Mouse (Mus musculus): ENCODE data around the gene Trmt44. TPM values are rescaled to one million over a fixed set of nuclear protein-coding genes. Genes with fewer than 3 reads are reported as not detected.

Trmt44 gene
- polyA plus RNA-seq, 1 experiment from 2014 or later: 8.8 TPM

GRCm38 (mm10) chr5:35583221-35583783, 8.4 kb upstream of the Trmt44 start:
- WGBS: 5% methylated on average over 17 of the region's 17 CpGs
- Histone ChIP-seq H3K27ac (replicated peaks) (no peak overlapping the region; the same call in 1 of the 2 replicates), H3K36me3 (peaks cover 5% of the 10 kb centered on the region), H3K9me3 (no peaks in the 10 kb centered on the region), H3K27me3 (peaks cover 6% of the 10 kb centered on the region), H3K4me2 (replicated peaks) (peak overlapping the region; percentile 78), H3K4me1 (peaks cover 13% of the 10 kb centered on the region), H3K4me3 (peak overlapping the region; percentile 70), H3K9ac (replicated peaks) (peak overlapping the region; percentile 66)
- ATAC-seq (ENCODE audit: low FRiP score, low read depth): no peak

GRCm38 (mm10) chr5:35582445-35583220, 7.8 kb upstream of the Trmt44 start, which contains the start of gene Acox3:
TSS of gene Acox3 (plus strand) at chr5:35583040.
- WGBS: under 1% methylated on average over 35 of the region's 35 CpGs
- Histone ChIP-seq H3K36me3 (no peaks in the 10 kb centered on the region; the same call in 1 of the 2 replicates), H3K4me1 (peaks cover 13% of the 10 kb centered on the region), H3K9me3 (no peaks in the 10 kb centered on the region), H3K27me3 (peaks cover 13% of the 10 kb centered on the region), H3K4me2 (replicated peaks) (peak within 1 kb of the TSS; percentile 78), H3K27ac (replicated peaks) (peak within 1 kb of the TSS; percentile 60; the same call in 1 of the 2 replicates), H3K4me3 (peak within 1 kb of the TSS; percentile 70), H3K9ac (replicated peaks) (peak within 1 kb of the TSS; percentile 66)
- peak; percentile 92 for ATAC-seq (ENCODE audit: low FRiP score, low read depth)

- Histone ChIP-seq H3K4me2 (replicated peaks) (no peak overlapping the region), H3K27ac (replicated peaks) (no peak overlapping the region), H3K9ac (replicated peaks) (no peak overlapping the region), H3K4me1 (peaks cover 13% of the 10 kb centered on the region), H3K36me3 (no peaks in the 10 kb centered on the region), H3K4me3 (no peak overlapping the region), H3K9me3 (no peaks in the 10 kb centered on the region), H3K27me3 (peaks cover 18% of the 10 kb centered on the region)
- 64% methylated on average over 3 of the region's 3 CpGs for WGBS
- ATAC-seq (ENCODE audit: low FRiP score, low read depth): no peak
Measured at GRCm38 (mm10) chr5:35580156-35580922, 5.5 kb upstream of the Trmt44 start.

GRCm38 (mm10) chr5:35579247-35579893, 4.5 kb upstream of the Trmt44 start:
- H3K36me3 ChIP-seq: no peaks in the 10 kb centered on the region
- no peak for ATAC-seq (ENCODE audit: low FRiP score, low read depth)
- H3K9ac ChIP-seq (replicated peaks): no peak overlapping the region
- no peaks in the 10 kb centered on the region for H3K9me3 ChIP-seq
- no peak overlapping the region for H3K4me3 ChIP-seq
- 58% methylated on average over 5 of the region's 5 CpGs for WGBS
- no peak overlapping the region for H3K27ac ChIP-seq (replicated peaks)
- H3K4me1 ChIP-seq: peaks cover 16% of the 10 kb centered on the region
- no peak overlapping the region for H3K4me2 ChIP-seq (replicated peaks)
- peaks cover 18% of the 10 kb centered on the region for H3K27me3 ChIP-seq

- Histone ChIP-seq H3K4me1 (peaks cover 19% of the 10 kb centered on the region), H3K36me3 (0 out of 2 replicates have a peak, but pooled peaks cover 4% of the 10 kb centered on the region), H3K27me3 (peaks cover 18% of the 10 kb centered on the region), H3K4me2 (replicated peaks) (no peak overlapping the region), H3K9me3 (no peaks in the 10 kb centered on the region), H3K9ac (replicated peaks) (no peak overlapping the region), H3K27ac (replicated peaks) (no peak overlapping the region), H3K4me3 (no peak overlapping the region)
- WGBS: 70% methylated on average over 2 of the region's 2 CpGs
- ATAC-seq (ENCODE audit: low FRiP score, low read depth): no peak
Measured at GRCm38 (mm10) chr5:35578411-35578810, 3.5 kb upstream of the Trmt44 start.

- H3K27me3 ChIP-seq: peaks cover 18% of the 10 kb centered on the region
- H3K9me3 ChIP-seq: no peaks in the 10 kb centered on the region
- 89% methylated on average over 10 of the region's 10 CpGs for WGBS
- no peak overlapping the region for H3K27ac ChIP-seq (replicated peaks)
- no peak for ATAC-seq (ENCODE audit: low FRiP score, low read depth)
- H3K36me3 ChIP-seq: peaks cover 17% of the 10 kb centered on the region
- no peak overlapping the region for H3K4me3 ChIP-seq
- peaks cover 11% of the 10 kb centered on the region for H3K4me1 ChIP-seq
- H3K4me2 ChIP-seq (replicated peaks): no peak overlapping the region
- H3K9ac ChIP-seq (replicated peaks): no peak overlapping the region
Measured at GRCm38 (mm10) chr5:35576409-35577020, 1.6 kb upstream of the Trmt44 start.

GRCm38 (mm10) chr5:35571546-35571945, 3.3 kb downstream of the Trmt44 start:
- WGBS: 95% methylated on average over 6 of the region's 6 CpGs
- Histone ChIP-seq H3K36me3 (peaks cover 66% of the 10 kb centered on the region), H3K9ac (replicated peaks) (no peak overlapping the region), H3K4me3 (no peak overlapping the region), H3K27me3 (no peaks in the 10 kb centered on the region), H3K27ac (replicated peaks) (no peak overlapping the region), H3K4me1 (peaks cover 11% of the 10 kb centered on the region), H3K4me2 (replicated peaks) (no peak overlapping the region), H3K9me3 (no peaks in the 10 kb centered on the region)
- no peak for ATAC-seq (ENCODE audit: low FRiP score, low read depth)

GRCm38 (mm10) chr5:35566632-35567031, 8.2 kb downstream of the Trmt44 start:
- no peak for ATAC-seq (ENCODE audit: low FRiP score, low read depth)
- Histone ChIP-seq H3K9me3 (no peaks in the 10 kb centered on the region), H3K4me1 (no peaks in the 10 kb centered on the region), H3K9ac (replicated peaks) (no peak overlapping the region), H3K4me2 (replicated peaks) (no peak overlapping the region), H3K4me3 (no peak overlapping the region), H3K27ac (replicated peaks) (no peak overlapping the region), H3K36me3 (peaks cover 99% of the 10 kb centered on the region), H3K27me3 (no peaks in the 10 kb centered on the region)
- WGBS: 92% methylated on average over 4 of the region's 4 CpGs

- Histone ChIP-seq H3K4me3 (no peak overlapping the region), H3K27ac (replicated peaks) (no peak overlapping the region), H3K9ac (replicated peaks) (no peak overlapping the region), H3K4me1 (no peaks in the 10 kb centered on the region), H3K4me2 (replicated peaks) (no peak overlapping the region), H3K36me3 (peaks cover 98% of the 10 kb centered on the region), H3K27me3 (no peaks in the 10 kb centered on the region), H3K9me3 (no peaks in the 10 kb centered on the region)
- 90% methylated on average over 9 of the region's 9 CpGs for WGBS
- no peak for ATAC-seq (ENCODE audit: low FRiP score, low read depth)
Measured at GRCm38 (mm10) chr5:35565217-35565616, 9.7 kb downstream of the Trmt44 start.

- no peak for ATAC-seq (ENCODE audit: low FRiP score, low read depth)
Measured at GRCm38 (mm10) chr5:35563449-35563848, 11.4 kb downstream of the Trmt44 start.

GRCm38 (mm10) chr5:35562616-35563015, 12.3 kb downstream of the Trmt44 start:
- H3K9ac ChIP-seq (replicated peaks): no peak overlapping the region
- H3K36me3 ChIP-seq: peaks cover 94% of the 10 kb centered on the region
- H3K4me3 ChIP-seq: no peak overlapping the region
- H3K4me1 ChIP-seq: no peaks in the 10 kb centered on the region
- H3K9me3 ChIP-seq: no peaks in the 10 kb centered on the region
- H3K27ac ChIP-seq (replicated peaks): no peak overlapping the region
- no peak for ATAC-seq (ENCODE audit: low FRiP score, low read depth)
- WGBS: 88% methylated on average over 2 of the region's 2 CpGs
- H3K27me3 ChIP-seq: no peaks in the 10 kb centered on the region
- H3K4me2 ChIP-seq (replicated peaks): no peak overlapping the region

More at GRCm38 (mm10) chr5:35563449-35563848, 11.4 kb downstream of the Trmt44 start:
- H3K27ac ChIP-seq (replicated peaks): no peak overlapping the region
- no peak overlapping the region for H3K9ac ChIP-seq (replicated peaks)
- no peaks in the 10 kb centered on the region for H3K4me1 ChIP-seq
- no peaks in the 10 kb centered on the region for H3K9me3 ChIP-seq
- no peak overlapping the region for H3K4me3 ChIP-seq
- WGBS: 0% methylated on average over 1 of the region's 1 CpGs
- H3K4me2 ChIP-seq (replicated peaks): no peak overlapping the region
- peaks cover 94% of the 10 kb centered on the region for H3K36me3 ChIP-seq
- H3K27me3 ChIP-seq: no peaks in the 10 kb centered on the region
